Mouse (Mus musculus): ENCODE measurements around the gene Zfp316. TPM values are rescaled to one million over a fixed set of nuclear protein-coding genes. Genes with fewer than 3 reads are reported as not detected.

Zfp316 gene
- polyA plus RNA-seq (2012; rRNA removed): 0.60 and 0.80 TPM in 2 replicates

DNA sequence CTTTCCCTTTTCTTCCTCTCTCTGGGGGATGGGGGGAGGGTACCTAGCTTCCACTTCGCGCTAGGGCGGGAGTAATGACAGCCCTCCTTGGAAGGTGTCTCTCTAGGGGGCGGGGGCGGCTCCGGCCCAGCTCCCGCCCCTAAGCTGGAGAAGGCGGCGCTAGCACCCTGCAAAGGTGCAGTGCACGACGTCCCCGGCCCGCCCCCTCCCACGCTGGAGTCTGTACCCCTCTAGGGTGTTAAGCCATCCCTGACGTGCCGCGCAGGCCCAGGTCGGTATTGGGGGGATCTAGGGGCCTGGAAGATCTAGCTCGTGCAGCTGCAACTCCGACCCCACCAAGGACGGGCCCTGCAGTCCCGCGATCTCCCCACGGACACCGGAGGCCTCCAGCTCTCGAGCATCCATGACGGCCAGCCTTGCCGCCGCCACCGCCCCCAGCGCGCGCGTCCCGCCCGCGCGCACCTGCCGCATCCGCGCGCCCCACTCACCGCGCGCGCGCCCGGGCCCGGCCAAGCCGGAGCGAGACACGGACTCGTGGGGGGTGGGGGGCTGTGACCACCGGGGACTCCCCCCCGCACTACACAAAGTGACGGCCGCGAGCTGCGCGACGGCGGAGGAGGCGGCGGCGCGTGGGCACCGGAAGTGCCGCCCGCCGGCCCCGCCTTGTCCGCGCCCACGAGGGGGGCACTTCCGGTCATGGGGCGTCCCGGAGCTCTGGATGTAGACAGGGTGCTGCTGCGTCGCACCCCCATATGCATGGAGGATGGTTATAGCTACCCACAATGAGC lies at the start of gene Zfp316:
Gene Zfp316, minus strand, starts transcription at position 660 of the 788 bp plus-strand sequence.

GRCm38 (mm10) chr5:143314730-143315513 lies 45.1 kb upstream of the Zfp316 start, which contains the start of gene E130309D02Rik:
Gene E130309D02Rik, minus strand, starts transcription at chr5:143315360.

GRCm38 (mm10) chr5:143293404-143293803 lies 23.6 kb upstream of the Zfp316 start, which contains the start of gene Zfp853:
Gene Zfp853, minus strand, starts transcription at chr5:143293623.

DNA sequence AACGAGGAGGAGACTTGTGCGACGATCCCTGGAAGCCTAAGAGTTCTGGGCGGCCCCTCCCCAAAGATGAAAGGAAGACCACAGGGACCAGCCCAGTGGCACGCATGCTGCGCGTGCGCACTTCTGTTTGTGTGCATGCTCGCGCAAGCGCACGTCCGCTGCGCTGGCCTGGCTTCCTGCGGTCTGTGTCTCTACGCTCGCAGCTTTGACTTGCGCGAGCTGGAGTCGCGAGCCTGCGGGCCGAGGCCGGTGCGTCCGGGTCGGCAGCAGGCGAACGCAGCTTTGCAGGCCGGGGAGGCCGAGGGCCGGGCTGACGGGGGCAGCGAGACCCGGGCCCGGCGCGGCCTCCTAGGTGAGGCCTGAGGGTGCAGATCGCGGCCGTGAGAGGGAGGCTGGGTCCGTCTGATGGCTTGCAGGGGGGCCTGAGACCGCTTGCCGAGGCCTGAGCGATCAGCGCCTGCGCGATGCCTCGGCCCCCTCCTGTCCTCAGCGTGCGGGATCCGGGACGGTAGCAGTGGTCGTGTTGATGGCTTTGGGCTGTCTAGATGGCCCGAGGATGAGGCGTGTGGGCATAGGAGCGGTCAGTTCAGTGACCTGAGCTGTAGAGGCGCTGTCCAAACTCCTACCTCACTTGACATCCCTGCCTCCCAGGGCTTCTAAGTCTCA lies 34.7 kb downstream of the Zfp316 start, which contains the start of gene Zfp12:
Gene Zfp12, plus strand, starts transcription at position 136 of the 666 bp plus-strand sequence.

DNA sequence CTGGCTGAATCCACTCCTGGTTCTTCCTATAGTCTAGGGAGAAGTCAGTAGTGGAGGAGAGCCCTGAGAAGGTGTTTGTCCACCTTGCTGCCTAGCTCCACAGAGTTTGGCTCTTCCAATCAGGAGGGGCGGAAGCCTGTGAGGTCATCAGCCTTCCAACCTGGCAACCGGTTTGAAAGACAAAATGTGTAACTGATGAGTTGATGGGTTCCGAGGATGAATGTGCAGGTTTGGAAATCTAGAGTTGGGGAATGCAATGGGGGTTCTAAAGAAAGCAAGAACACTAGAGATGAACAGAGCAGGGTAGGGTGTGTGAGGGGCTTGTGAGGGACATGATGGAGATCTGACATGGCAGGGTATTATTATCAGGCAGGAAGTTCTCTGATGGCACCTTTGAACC lies 43.0 kb downstream of the Zfp316 start, which contains the start of gene Spdye4a:
Gene Spdye4a, minus strand, starts transcription at position 101 of the 400 bp plus-strand sequence.

Other genes with a start within 250 kb of the Zfp316 start
- 6.8 and 9.0 TPM in 2 replicates for gene Rnf216, start 157.0 kb downstream of the Zfp316 start, polyA plus RNA-seq (2012; rRNA removed)
- gene Olfr718-ps1, start 122.4 kb downstream of the Zfp316 start, polyA plus RNA-seq (2012; rRNA removed): not detected in 2 replicates
- 1.9 TPM in 2 replicates for gene Rbak, start 89.2 kb downstream of the Zfp316 start, polyA plus RNA-seq (2012; rRNA removed)
- gene Spdye4b, start 89.0 kb downstream of the Zfp316 start, polyA plus RNA-seq (2012; rRNA removed): not detected in 2 replicates
- gene Spdye4a, start 43.1 kb downstream of the Zfp316 start, polyA plus RNA-seq (2012; rRNA removed): not detected in 2 replicates
- gene Zfp12, start 34.9 kb downstream of the Zfp316 start, polyA plus RNA-seq (2012; rRNA removed): 2.8 and 3.0 TPM in 2 replicates
- 0.07 TPM in 2 replicates for gene Zfp853, start 23.6 kb upstream of the Zfp316 start, polyA plus RNA-seq (2012; rRNA removed)
- gene E130309D02Rik, start 45.3 kb upstream of the Zfp316 start, polyA plus RNA-seq (2012; rRNA removed): 7.2 TPM in 2 replicates
- 15.6 and 17.5 TPM in 2 replicates for gene Zdhhc4, start 59.2 kb upstream of the Zfp316 start, polyA plus RNA-seq (2012; rRNA removed)
- gene Grid2ip, start 87.3 kb upstream of the Zfp316 start, polyA plus RNA-seq (2012; rRNA removed): 0.01 and 0.03 TPM in 2 replicates
- 63.5 and 66.4 TPM in 2 replicates for gene Kdelr2, start 133.8 kb upstream of the Zfp316 start, polyA plus RNA-seq (2012; rRNA removed)
- gene Daglb, start 194.6 kb upstream of the Zfp316 start, polyA plus RNA-seq (2012; rRNA removed): 3.8 and 4.0 TPM in 2 replicates

Measured in liver, embryonic 18 days (tissue).